Mouse (Mus musculus) liver, embryonic 16.5 days (tissue): ENCODE measurements around the gene Cpsf4. TPM values are rescaled to one million over a fixed set of nuclear protein-coding genes. Genes with fewer than 3 reads are reported as not detected.

Experiments used
- ATAC-seq: fragments of 200-750 bp; cut with Nextera tagmentation; 2 replicates; pipeline ENCODE4 v1.8.0; 2017; ENCODE audit warnings: low read depth, mild to moderate bottlenecking, moderate number of reproducible peaks, moderate library complexity
- H3K27ac ChIP-seq: fragments of 300-500 bp; sonication (generic); 2 replicates; pipeline ENCODE4 v1.5.1; 2014; ENCODE audit warnings: mild to moderate bottlenecking, low read length
- H3K27me3 ChIP-seq: fragments of 300-500 bp; sonication (generic); 2 replicates; pipeline ENCODE4 v1.6.1; 2014; ENCODE audit warnings: low read depth, low read length, mixed read lengths; ENCODE audit not compliant: control insufficient read depth, insufficient read depth
- H3K36me3 ChIP-seq: fragments of 300-500 bp; sonication (generic); 2 replicates; pipeline ENCODE4 v1.6.1; 2014; ENCODE audit warnings: mild to moderate bottlenecking; ENCODE audit not compliant: control insufficient read depth, insufficient read depth
- H3K4me1 ChIP-seq: fragments of 300-500 bp; sonication (generic); 2 replicates; pipeline ENCODE4 v1.6.1; 2014; ENCODE audit warnings: low read depth, low read length, mixed read lengths; ENCODE audit not compliant: control insufficient read depth
- H3K4me2 ChIP-seq: fragments of 300-500 bp; sonication (generic); 2 replicates; pipeline ENCODE4 v1.6.1; 2014; ENCODE audit warnings: low read depth, low read length, mixed read lengths
- H3K4me3 ChIP-seq: fragments of 300-500 bp; sonication (generic); 2 replicates; pipeline ENCODE4 v1.5.1; 2014; ENCODE audit warnings: low read depth, mild to moderate bottlenecking, low read length
- H3K9ac ChIP-seq: fragments of 300-500 bp; sonication (generic); 2 replicates; pipeline ENCODE4 v1.6.1; 2014; ENCODE audit warnings: low read depth, low read length
- H3K9me3 ChIP-seq: fragments of 300-500 bp; sonication (generic); replicated peaks from 2 replicates; pipeline ENCODE4 v1.6.1; 2016; ENCODE audit warnings: low read length; ENCODE audit not compliant: control insufficient read depth
- WGBS: fragments of 180-500 bp; shearing (Covaris S2); extraction: QIAGEN DNeasy Blood & Tissue Kit; methylation state at CpG from one replicate; pipeline ENCODE4 v1.1.7; 2014; ENCODE audit not compliant: insufficient replicate concordance; 5-methylcytosine and 5-hydroxymethylcytosine counted together
- polyA plus RNA-seq: library from polyadenylated mRNA; unstranded; fragments of >200 nt; fragmentation: Nextera tagmentation; extraction: Ambion mirVana; gene quantifications from 2 replicates; pipeline ENCODE4 v1.2.1, GENCODE M21; 2015

Gene Cpsf4
- polyA plus RNA-seq, 1 experiment from 2014 or later = 22.7 TPM

DNA sequence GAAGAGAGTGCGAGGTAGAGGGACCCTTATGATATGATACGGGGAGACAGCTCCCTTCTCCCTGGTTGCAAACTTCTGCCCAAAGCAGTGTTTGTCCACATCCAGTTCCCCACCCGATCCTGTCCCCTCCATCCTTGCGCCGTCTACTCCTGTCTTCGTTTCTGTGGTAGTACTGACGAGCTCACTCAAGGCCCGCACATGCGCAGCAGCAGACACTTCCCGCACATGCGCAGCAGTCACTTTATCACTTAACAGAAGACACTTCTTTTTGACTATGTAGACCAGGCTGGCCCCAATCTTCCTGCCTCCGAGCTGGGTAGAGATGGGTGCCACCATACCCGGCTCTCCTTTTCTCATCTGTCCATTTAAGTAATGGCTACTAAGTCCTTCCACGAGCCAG lies 5.7 kb upstream of the Cpsf4 start:
- Histone ChIP-seq H3K9ac (no peak overlapping the region), H3K36me3 (peaks cover 26% of the 10 kb centered on the region), H3K4me2 (no peak overlapping the region), H3K4me3 (no peak overlapping the region), H3K4me1 (peaks cover 9% of the 10 kb centered on the region), H3K27me3 (no peaks in the 10 kb centered on the region), H3K9me3 (no peaks in the 10 kb centered on the region), H3K27ac (no peak overlapping the region)
- 83% methylated on average over 14 of the region's 14 CpGs for WGBS
- ATAC-seq = no peak

GRCm38 (mm10) chr5:145164710-145165109 lies 2.3 kb upstream of the Cpsf4 start:
- peaks cover 13% of the 10 kb centered on the region for H3K36me3 ChIP-seq

DNA sequence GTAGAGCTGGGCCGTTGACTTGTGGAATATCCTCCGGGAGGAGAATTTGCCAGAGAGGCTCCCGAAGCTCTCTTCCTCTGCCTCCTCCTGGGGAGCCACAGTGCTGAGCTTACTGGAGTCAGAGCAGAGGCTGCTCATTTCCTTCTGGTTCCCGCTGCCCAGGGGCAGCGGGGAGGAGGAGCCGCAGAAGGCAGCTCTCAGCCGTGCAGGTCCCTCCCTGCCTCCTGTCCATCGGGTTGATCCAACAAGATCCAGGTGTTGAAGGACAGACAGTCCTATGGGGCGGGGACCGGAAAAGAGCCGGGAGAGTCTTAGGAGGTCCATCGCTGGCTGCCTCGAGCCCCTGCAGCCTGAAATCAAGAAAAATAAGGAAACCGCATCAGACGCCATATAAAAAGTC lies 1.8 kb upstream of the Cpsf4 start:
- Histone ChIP-seq H3K36me3 (peaks cover 13% of the 10 kb centered on the region), H3K27ac (no peak overlapping the region), H3K27me3 (no peaks in the 10 kb centered on the region), H3K4me3 (no peak overlapping the region), H3K9ac (no peak overlapping the region), H3K9me3 (no peaks in the 10 kb centered on the region), H3K4me2 (no peak overlapping the region), H3K4me1 (peaks cover 19% of the 10 kb centered on the region)
- ATAC-seq = no peak
- 81% methylated on average over 15 of the region's 15 CpGs for WGBS

More at GRCm38 (mm10) chr5:145164710-145165109, 2.3 kb upstream of the Cpsf4 start:
- Histone ChIP-seq H3K4me3 (no peak overlapping the region), H3K4me2 (no peak overlapping the region), H3K9me3 (no peaks in the 10 kb centered on the region), H3K9ac (no peak overlapping the region), H3K27me3 (no peaks in the 10 kb centered on the region), H3K27ac (no peak overlapping the region), H3K4me1 (peaks cover 19% of the 10 kb centered on the region)
- ATAC-seq = no peak
- 64% methylated on average over 3 of the region's 3 CpGs for WGBS

DNA sequence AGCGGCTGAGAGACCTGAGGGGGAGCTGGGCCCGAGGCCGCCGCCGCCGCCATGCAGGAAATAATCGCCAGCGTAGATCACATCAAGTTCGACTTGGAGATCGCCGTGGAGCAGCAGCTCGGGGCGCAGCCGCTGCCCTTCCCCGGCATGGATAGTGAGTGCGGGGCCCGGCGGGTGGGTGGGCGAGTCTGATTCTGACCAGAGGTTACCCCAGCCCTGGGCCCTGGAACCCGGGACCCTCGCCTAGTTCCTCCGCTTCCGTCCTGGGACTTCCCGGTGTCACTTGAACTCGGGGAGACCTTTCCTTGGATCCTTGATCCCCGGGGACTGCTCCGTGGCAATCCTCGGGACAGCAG lies 271 bp downstream of the Cpsf4 start:
- H3K4me3 ChIP-seq = peak overlapping the region; percentile 98
- peaks cover 21% of the 10 kb centered on the region for H3K36me3 ChIP-seq
- H3K4me2 ChIP-seq = peak overlapping the region; percentile 84
- peaks cover 19% of the 10 kb centered on the region for H3K4me1 ChIP-seq
- H3K9ac ChIP-seq = peak overlapping the region; percentile 99
- no peaks in the 10 kb centered on the region for H3K27me3 ChIP-seq
- under 1% methylated on average over 28 of the region's 28 CpGs for whole genome bisulfite sequencing
- H3K27ac ChIP-seq = peak overlapping the region; percentile 82
- ATAC-seq = peak; percentile 6
- H3K9me3 ChIP-seq = no peaks in the 10 kb centered on the region

GRCm38 (mm10) chr5:145178461-145178980 lies 11.5 kb downstream of the Cpsf4 start:
- Histone ChIP-seq H3K36me3 (peaks cover 76% of the 10 kb centered on the region), H3K4me2 (peak overlapping the region; percentile 7; the same call in 1 of the 2 replicates), H3K9ac (no peak overlapping the region), H3K4me3 (0 out of 2 replicates have a peak overlapping the region, but pooled peaks have one; percentile 9), H3K27me3 (no peaks in the 10 kb centered on the region), H3K4me1 (no peaks in the 10 kb centered on the region), H3K9me3 (no peaks in the 10 kb centered on the region), H3K27ac (peak overlapping the region; percentile 31; the same call in 1 of the 2 replicates)
- WGBS = 69% methylated on average over 18 of the region's 18 CpGs
- ATAC-seq = peak; percentile 14

DNA sequence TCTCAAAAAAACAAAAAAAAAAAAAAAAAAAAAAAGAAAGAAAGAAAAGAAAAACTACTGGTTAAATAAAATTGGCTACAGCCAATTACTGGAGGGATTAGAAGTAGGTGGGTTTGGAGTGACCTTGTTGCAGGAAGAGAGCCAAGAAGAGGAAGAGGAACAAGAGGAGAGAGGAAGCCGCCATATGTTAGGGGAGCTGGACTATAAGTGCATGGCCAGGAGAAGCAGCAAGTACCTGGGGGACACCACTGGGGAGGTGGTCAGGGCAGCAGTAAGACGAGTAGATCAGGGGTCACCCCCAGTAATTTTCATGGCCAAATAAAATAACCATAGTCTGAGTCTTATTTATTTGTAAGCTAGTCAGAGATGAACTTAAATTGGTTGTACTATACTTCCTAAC lies 18.2 kb downstream of the Cpsf4 start:
- no peak overlapping the region for H3K27ac ChIP-seq
- peaks cover 16% of the 10 kb centered on the region for H3K4me1 ChIP-seq
- ATAC-seq = no peak
- no peak overlapping the region for H3K9ac ChIP-seq
- H3K36me3 ChIP-seq = peaks cover 54% of the 10 kb centered on the region
- 65% methylated on average over 2 of the region's 2 CpGs for WGBS
- H3K9me3 ChIP-seq = no peaks in the 10 kb centered on the region
- H3K4me2 ChIP-seq = no peak overlapping the region
- H3K27me3 ChIP-seq = no peaks in the 10 kb centered on the region
- no peak overlapping the region for H3K4me3 ChIP-seq

GRCm38 (mm10) chr5:145189416-145189815 lies 22.4 kb downstream of the Cpsf4 start:
- Histone ChIP-seq H3K9ac (no peak overlapping the region; the same call in 1 of the 2 replicates), H3K27me3 (no peaks in the 10 kb centered on the region), H3K4me2 (peak overlapping the region; percentile 85), H3K36me3 (peaks cover 21% of the 10 kb centered on the region), H3K4me3 (peak overlapping the region; percentile 91), H3K9me3 (no peaks in the 10 kb centered on the region), H3K27ac (no peak overlapping the region), H3K4me1 (peaks cover 27% of the 10 kb centered on the region)
- peak; percentile 10; the same call in 1 of the 2 replicates for ATAC-seq
- 30% methylated on average over 6 of the region's 6 CpGs for WGBS

GRCm38 (mm10) chr5:145190373-145190772 lies 23.4 kb downstream of the Cpsf4 start:
- ATAC-seq = peak; percentile 12; the same call in 1 of the 2 replicates
- Histone ChIP-seq H3K9me3 (no peaks in the 10 kb centered on the region), H3K4me1 (peaks cover 27% of the 10 kb centered on the region), H3K9ac (peak overlapping the region; percentile 93), H3K4me3 (peak overlapping the region; percentile 91), H3K27ac (peak overlapping the region; percentile 83), H3K4me2 (peak overlapping the region; percentile 85), H3K27me3 (no peaks in the 10 kb centered on the region), H3K36me3 (peaks cover 25% of the 10 kb centered on the region)
- 18% methylated on average over 5 of the region's 5 CpGs for WGBS

GRCm38 (mm10) chr5:145190875-145191798 lies 24.1 kb downstream of the Cpsf4 start:
- peak overlapping the region; percentile 83 for H3K27ac ChIP-seq
- peak overlapping the region; percentile 93 for H3K9ac ChIP-seq
- no peaks in the 10 kb centered on the region for H3K9me3 ChIP-seq
- peak overlapping the region; percentile 91 for H3K4me3 ChIP-seq
- ATAC-seq = peak; percentile 89
- H3K27me3 ChIP-seq = no peaks in the 10 kb centered on the region
- WGBS = under 1% methylated on average over 41 of the region's 41 CpGs
- H3K4me1 ChIP-seq = peaks cover 27% of the 10 kb centered on the region
- peak overlapping the region; percentile 85 for H3K4me2 ChIP-seq
- peaks cover 32% of the 10 kb centered on the region for H3K36me3 ChIP-seq
